Mouse (Mus musculus) cerebellum, postnatal 10 days (tissue): ENCODE measurements around the gene Bcl6b.

Source experiments
- DNase-seq, 2 experiments: peaks; one replicate each; pipeline ENCODE4 v3.0.0; 2021; ENCODE audit warnings: mixed read lengths in 2 of 2

Gene Bcl6b

GRCm38 (mm10) chr11:70212423-70212822, 17.2 kb downstream of the Bcl6b start, which contains the start of gene Slc16a11:
Gene Slc16a11 (plus strand): TSS chr11:70212752.
- DNase-seq, result peak; percentile 20 to 46

DNA sequence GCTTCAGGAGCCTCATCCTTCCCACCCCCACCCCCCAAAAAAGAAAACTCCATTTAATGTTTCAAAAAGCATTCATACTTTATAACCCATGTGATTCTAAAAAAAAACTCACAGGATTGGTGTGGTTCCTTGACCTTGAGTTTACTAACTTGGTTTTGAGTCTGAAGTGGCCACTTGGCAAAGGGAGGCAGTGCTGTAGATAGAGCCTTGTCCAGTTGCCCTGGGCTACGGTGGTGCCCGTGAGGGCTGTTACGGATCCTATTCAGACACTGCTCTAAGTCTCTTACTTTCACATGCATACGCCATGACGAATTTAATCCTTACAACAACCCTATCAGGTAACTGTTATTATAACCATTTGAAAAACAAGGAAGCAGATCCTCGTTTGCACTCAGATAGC, 17.6 kb downstream of the Bcl6b start:
- no peak for DNase-seq

DNA sequence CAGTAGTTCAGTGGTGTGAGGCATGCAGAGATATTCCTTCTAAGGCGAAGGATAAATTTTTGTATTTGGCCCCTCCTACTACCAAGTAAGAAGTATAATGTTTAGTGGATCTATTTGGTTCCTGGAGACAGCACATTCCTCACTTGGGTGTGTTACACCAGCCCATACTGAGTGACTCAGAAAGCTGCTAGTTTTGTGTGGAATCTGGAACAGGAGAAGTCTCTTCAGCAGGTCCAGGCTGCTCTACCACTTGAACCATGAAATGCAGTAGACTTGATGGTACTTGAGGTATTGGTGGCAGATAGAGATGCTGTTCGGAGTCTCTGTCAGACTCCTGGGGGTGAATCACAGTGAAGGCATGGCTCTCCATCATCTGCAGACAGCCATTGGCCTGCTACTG, 18.9 kb downstream of the Bcl6b start:
- no peak for DNase-seq

GRCm38 (mm10) chr11:70208778-70209388, 20.7 kb downstream of the Bcl6b start:
- no peak for DNase-seq

DNA sequence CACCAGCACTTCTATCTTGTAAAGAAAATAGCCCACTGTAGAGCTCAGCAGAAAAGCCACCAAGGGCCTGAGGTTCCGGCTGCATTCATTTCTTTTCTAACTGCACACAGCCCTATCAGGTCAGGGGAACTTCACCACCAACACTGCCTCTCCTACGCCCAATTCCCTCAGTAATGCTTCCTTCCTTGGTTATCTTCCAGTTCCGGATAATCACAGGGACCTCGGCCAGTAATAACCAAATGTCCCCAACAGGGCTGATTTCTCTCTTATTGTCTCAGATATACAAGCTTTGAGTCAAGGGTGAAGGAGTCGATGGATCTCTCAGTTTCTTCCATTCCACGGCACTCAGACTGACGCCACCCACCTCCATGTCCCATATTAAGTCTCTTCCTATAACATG, 22.3 kb downstream of the Bcl6b start:
- no peak for DNase-seq

GRCm38 (mm10) chr11:70206801-70207200, 22.8 kb downstream of the Bcl6b start:
- DNase-seq, result no peak

- peak; percentile 94 to 96 for DNase-seq
These were observed 27.9 kb downstream of the Bcl6b start for GRCm38 (mm10) chr11:70201691-70202090.

DNA sequence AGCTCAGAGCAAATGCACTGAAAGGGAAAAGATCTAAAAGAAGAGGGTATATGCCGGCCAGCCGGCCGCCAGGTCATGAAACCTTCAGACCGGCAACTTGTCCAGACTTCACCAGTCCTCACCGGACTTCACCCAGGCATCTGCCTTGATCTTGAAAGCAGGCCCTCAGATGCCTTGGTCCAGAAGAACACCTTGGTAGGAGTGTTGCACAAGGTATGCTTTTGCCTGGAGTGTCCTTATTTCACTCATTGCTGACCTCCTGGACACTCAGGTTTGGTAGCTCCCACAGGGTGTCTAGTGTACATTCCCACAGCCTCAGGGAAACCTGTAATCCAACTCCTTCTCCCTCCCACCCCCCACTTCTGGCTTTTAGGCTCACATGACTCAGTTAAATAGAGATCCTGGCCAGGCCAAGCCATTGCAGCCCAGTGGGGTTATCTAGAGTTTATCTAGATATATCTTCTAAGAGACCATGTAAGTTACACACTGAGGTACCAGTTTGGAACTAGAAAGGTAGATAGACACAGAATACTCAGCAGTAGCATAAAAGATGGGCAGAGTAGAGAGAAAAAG, 29.5 kb downstream of the Bcl6b start:
- no peak for DNase-seq

DNA sequence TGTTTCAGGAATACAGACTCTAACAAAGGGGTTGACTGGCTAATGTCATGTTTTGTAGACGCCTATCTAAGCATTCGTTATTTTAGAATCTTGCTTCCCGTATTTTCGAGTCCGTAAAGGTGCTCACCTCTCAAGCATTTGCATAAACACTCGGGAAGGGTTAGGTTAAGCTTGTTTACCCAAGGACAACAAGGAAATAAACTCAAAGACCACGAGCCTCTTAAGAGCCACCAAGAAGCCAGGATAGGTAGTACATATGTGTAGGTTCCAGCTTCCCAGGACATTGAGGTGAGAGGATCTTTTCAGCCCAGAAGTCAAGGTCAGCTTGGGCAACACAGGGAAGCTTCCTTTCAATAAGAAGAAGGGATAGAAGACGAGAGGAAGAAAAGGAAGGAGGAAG, 30.5 kb downstream of the Bcl6b start:
- DNase-seq, result no peak

GRCm38 (mm10) chr11:70198332-70198731, 31.3 kb downstream of the Bcl6b start:
- no peak for DNase-seq

GRCm38 (mm10) chr11:70193354-70194285, 36.0 kb downstream of the Bcl6b start:
- no peak for DNase-seq

DNA sequence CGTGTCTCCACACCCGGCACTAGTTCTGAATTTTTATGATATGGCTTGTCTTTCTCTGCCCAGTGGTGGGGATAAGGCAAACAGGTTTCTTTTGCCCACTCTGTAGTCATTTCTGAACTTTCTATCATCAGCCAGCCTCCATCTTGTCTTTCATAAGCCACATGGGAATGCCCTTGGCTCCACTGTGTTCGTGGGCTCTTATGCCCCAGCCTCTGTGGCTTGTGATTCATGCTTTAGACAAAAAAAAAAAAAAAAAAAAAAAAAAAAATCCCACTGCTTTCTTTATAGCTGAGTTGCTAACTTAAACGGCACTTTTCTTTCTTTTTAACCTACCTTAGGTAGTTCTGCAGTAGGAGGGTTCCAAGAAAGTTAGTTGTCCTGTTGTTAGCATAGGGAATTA, 37.4 kb downstream of the Bcl6b start:
- DNase-seq, result no peak

- DNase-seq, result no peak
These were observed 38.4 kb downstream of the Bcl6b start for GRCm38 (mm10) chr11:70191188-70191587.

DNA sequence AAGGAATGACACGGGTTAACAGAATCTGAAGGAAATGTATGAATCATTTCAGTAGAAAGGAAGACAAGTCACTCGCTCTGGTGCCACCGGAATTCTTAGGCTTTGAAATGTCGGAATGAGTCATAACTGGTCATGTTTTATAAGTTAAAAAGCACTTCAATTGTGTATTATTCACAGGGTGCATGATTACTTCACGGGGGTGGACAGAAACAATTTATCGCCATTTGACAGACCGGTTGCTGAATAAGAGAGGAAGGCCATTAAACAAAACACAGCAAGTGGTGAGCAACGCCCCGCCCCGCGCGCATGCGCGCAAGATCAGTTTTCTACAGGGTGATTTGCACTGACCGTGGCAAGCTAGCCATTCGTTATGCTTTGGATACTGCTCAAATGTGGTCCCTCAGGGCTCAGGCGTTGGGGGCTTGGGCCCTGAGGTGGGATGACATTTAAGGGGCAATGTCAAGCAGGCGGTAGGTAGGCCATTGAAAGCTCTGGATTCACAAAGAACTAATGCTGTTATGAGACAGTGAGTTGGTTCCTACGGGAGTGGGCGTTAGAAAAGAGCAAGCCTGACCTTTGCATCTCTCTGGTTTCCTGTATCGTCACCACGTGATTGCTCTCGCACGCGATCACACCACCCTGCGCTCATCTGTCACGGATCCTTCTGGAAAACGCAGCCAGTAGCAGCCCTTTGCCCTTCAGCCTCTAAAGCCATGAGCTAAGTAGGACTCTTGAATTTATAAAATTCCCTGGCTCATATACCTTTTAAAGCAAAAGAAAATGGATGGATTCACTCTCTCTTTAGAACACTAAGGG, 40.1 kb downstream of the Bcl6b start:
- no peak for DNase-seq

- no peak for DNase-seq
These were observed 44.5 kb downstream of the Bcl6b start for GRCm38 (mm10) chr11:70185120-70185519.

GRCm38 (mm10) chr11:70180496-70180895, 49.1 kb downstream of the Bcl6b start:
- DNase-seq, result no peak

GRCm38 (mm10) chr11:70179401-70179800, 50.2 kb downstream of the Bcl6b start:
- DNase-seq, result peak; percentile 69 to 72

DNA sequence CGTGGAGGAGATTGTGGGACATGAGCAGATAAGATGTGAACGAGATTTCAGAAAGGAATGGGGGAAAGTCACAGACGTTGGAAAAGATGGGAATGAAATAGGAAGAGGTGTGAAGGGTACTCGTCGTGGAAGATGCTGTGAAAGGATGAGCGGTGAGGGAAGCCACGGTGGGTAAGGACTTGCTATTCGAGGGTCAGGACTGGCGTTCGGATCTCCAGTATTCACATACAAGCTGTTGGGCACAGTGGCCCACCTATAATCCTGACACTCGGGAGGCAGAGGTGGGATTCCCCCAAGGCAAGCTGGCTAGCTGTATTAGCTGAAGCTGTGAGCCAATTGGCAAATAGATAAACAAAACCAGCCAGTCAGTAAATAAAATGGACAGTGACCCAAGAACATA, 50.8 kb downstream of the Bcl6b start:
- DNase-seq, result peak in 1 of 2 experiments; percentile 14

DNA sequence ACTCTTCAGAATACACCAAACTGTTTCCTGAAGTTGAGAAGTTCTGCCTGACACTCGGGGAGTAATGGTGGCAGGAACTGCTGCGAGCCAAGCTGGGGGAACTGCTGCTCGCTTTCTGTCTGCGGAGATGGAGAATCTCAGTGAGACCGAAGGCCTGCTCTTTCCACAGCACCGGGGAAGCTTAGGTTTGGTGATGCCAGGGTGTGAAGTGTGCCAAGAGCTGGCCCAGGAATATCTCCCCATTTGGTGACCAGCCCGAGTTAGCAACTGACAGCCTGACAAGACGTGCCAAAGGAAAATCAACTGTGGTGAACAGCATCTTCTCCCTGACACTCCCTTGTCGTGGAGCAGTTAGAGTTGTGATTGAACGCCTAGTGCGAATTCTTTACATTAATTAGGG, 51.3 kb downstream of the Bcl6b start:
- peak; percentile 67 to 78 for DNase-seq

DNA sequence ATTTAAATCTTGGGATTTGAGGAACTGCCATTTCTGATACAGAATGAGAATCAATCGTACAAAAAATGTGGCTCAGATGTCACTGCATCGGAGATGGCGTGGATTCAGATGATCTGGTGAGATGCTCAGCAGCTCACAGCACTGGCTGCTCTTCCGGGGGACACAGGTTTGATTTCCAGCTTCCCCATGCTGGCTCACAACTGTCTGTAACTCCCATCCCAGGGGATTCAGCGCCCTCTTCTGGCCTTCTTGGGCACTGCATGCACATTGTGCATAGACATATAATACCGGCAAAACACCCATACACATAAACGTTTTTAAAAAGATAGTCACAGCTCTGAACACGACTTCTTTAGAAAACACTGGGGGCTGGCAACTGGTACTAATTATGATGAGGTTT, 52.0 kb downstream of the Bcl6b start:
- DNase-seq, result peak; percentile 52 to 71

DNA sequence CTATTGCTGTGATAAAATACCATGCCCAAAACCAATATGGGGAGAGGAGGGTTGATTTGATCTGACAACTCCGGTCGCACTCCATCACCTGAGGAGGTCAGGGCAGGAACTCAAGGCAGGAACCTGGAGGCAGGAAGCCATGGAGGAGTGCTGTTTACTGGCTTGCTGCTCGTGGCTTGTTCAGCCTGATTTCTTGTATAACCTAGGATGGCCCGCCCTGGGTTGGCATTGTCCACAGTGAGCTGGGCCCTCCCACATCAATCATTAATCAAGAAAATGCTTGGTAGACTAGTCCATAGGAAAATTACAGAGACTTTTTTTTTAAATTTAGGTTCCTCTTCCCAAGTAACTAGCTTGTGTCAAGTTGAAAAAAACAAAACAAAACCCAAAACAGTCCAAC, 55.1 kb downstream of the Bcl6b start:
- DNase-seq, result no peak
